In the genomic region with DNA sequence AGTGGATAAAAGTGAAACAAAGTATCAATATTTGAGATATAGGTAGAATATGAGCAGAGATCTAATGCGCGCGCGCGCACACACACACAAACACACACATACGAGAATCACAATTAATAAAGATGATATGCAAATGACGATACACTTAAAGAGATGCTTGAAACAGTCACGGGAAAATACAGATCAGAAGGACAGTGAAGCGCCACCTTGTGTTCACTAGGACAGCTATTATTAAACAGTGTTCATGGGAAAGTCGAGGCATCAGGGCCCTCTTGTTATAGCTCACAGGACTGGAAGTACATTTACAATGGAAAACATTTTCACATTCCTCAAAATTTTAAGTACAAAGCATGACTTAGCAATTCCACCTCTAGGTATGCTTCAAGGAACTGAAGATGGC, we compare ENCODE assay signal across 13 mouse cellular contexts.
DNase-seq lines count a peak whose midpoint lies in the region; ATAC-seq and TF ChIP-seq lines count a peak whose summit lies in the region.
"Had no signal": no experiment of that assay in that cellular context is flagged by ENCODE, and none has a peak within 500 bp of the region (broad histone marks: within the 10 kb centered on the region; RNA-seq: fewer than 3 reads in every experiment).

No protein-coding gene starts in this region.

- no peaks in the 10 kb centered on the region; the same call in 1 of the 2 replicates for H3K36me3 ChIP-seq in heart, postnatal 0 days (replicated peaks; ENCODE audit: control insufficient read depth, insufficient read depth, low read length)
- H3K36me3 ChIP-seq in CH12.LX (replicated peaks in 1 of 2; ENCODE audit: control insufficient read depth in 1 of 2, insufficient read depth in 1 of 2, low read length in 1 of 2) = peaks cover 10 to 42% of the 10 kb centered on the region in 2 experiments
- peaks cover 16% of the 10 kb centered on the region for H3K36me3 ChIP-seq in midbrain, embryonic 10.5 days

- H3K4me3 ChIP-seq in heart, postnatal 0 days (ENCODE audit: low read depth, low read length) = no peak overlapping the region
- no peak overlapping the region for H3K4me3 ChIP-seq in CH12.LX (replicated peaks in 1 of 3; ENCODE audit: low read depth in 2 of 3, low read length in 2 of 3, poor library complexity in 1 of 3)
- no peak overlapping the region for H3K4me3 ChIP-seq in midbrain, embryonic 10.5 days
- H3K4me3 ChIP-seq: forebrain, embryonic 13.5 days; liver, embryonic 13.5 days had no signal

- TF ChIP-seq CTCF in heart, postnatal 0 days (IDR thresholded peaks at IDR 0.05; ENCODE audit: low read depth) = peak; percentile 60
- TF ChIP-seq CTCF in CH12.LX (conservative IDR thresholded peaks at IDR 0.05 in 1 of 2, IDR thresholded peaks at IDR 0.05 in 1 of 2; ENCODE audit: low read depth in 2 of 2, low read length in 2 of 2) = peak; percentile 30 to 83; a peak in 3 of 4 replicates

- no peak overlapping the region for H3K27ac ChIP-seq in heart, postnatal 0 days (ENCODE audit: low read depth)
- H3K27ac ChIP-seq in CH12.LX (ENCODE audit: insufficient read depth, low read depth) = no peak overlapping the region
- H3K27ac ChIP-seq in midbrain, embryonic 10.5 days (replicated peaks) = no peak overlapping the region
- H3K27ac ChIP-seq: forebrain, embryonic 13.5 days; liver, embryonic 13.5 days had no signal

- H3K9me3 ChIP-seq in heart, postnatal 0 days (replicated peaks; ENCODE audit: control insufficient read depth, low read length) = no peaks in the 10 kb centered on the region
- no peaks in the 10 kb centered on the region for H3K9me3 ChIP-seq in CH12.LX (replicated peaks; ENCODE audit: low read length)
- H3K9me3 ChIP-seq in midbrain, embryonic 10.5 days (replicated peaks) = no peaks in the 10 kb centered on the region
- H3K9me3 ChIP-seq: forebrain, embryonic 13.5 days; liver, embryonic 13.5 days had no signal

- no peak for ATAC-seq in heart, postnatal 0 days (ENCODE audit: insufficient read depth, low read depth)
- ATAC-seq: forebrain, embryonic 13.5 days; intestine, embryonic 16.5 days had no signal

- TF ChIP-seq RAD21 in CH12.LX (IDR thresholded peaks at IDR 0.05; ENCODE audit: low read depth, low read length) = peak; percentile 50

- H3K9ac ChIP-seq in heart, postnatal 0 days (replicated peaks; ENCODE audit: low read depth, low read length) = no peak overlapping the region
- no peak overlapping the region for H3K9ac ChIP-seq in CH12.LX (ENCODE audit: insufficient read depth, low read depth)
- H3K9ac ChIP-seq: forebrain, embryonic 13.5 days; liver, embryonic 13.5 days had no signal

- TF ChIP-seq POLR2A in CH12.LX (IDR thresholded peaks at IDR 0.05; ENCODE audit: low read depth, low read length) = no peak

- intact Hi-C loops in heart, postnatal 36 days (cut with DNase I) = no loop called here

- dilution Hi-C loops in CH12.LX (cut with MboI; ENCODE audit: extremely low pct_ligation_motif_present, extremely low pct_unique_long_range_greater_than_20kb, low sequenced_read_pairs) = no loop called here

- WGBS in heart, postnatal 0 days = 65% methylated on average over 10 of the region's 10 CpGs
- WGBS in midbrain, embryonic 10.5 days = 80% methylated on average over 10 of the region's 10 CpGs

- H3K4me1 ChIP-seq in heart, postnatal 0 days (ENCODE audit: control insufficient read depth, insufficient read depth) = no peaks in the 10 kb centered on the region
- H3K4me1 ChIP-seq in CH12.LX (ENCODE audit: control insufficient read depth in 1 of 2, insufficient read depth in 2 of 2) = peaks cover 2 to 31% of the 10 kb centered on the region in 2 experiments; a peak in 3 of 4 replicates
- peaks cover 23% of the 10 kb centered on the region for H3K4me1 ChIP-seq in midbrain, embryonic 10.5 days

- in situ Hi-C loops in CH12.LX (cut with MboI; ENCODE audit: low pct_ligation_motif_present, low pct_unique_long_range_greater_than_20kb, low sequenced_read_pairs) = loop anchor here (10.0 kb wide), 1 partner anchor 247 kb away; no protein-coding TSS in a partner anchor

- H3K79me2 ChIP-seq in CH12.LX (replicated peaks; ENCODE audit: control insufficient read depth, extremely low read depth, insufficient read depth, poor library complexity, severe bottlenecking) = no peaks in the 10 kb centered on the region

- H3K4me2 ChIP-seq in heart, postnatal 0 days (ENCODE audit: low read depth, low read length) = no peak overlapping the region
- H3K4me2 ChIP-seq in CH12.LX (ENCODE audit: insufficient read depth, low read depth, poor library complexity, severe bottlenecking) = no peak overlapping the region
- H3K4me2 ChIP-seq: forebrain, embryonic 13.5 days; liver, embryonic 13.5 days had no signal

- no peaks in the 10 kb centered on the region for H3K27me3 ChIP-seq in heart, postnatal 0 days (ENCODE audit: control insufficient read depth, insufficient read depth, low read length)
- H3K27me3 ChIP-seq in CH12.LX (replicated peaks) = no peaks in the 10 kb centered on the region
- H3K27me3 ChIP-seq in midbrain, embryonic 10.5 days (ENCODE audit: low read depth, poor library complexity, severe bottlenecking) = no peaks in the 10 kb centered on the region
- H3K27me3 ChIP-seq: forebrain, embryonic 13.5 days; liver, embryonic 13.5 days had no signal

- peak; percentile 17 for DNase-seq in heart, postnatal 0 days (ENCODE audit: low spot score)
- no peak for DNase-seq in heart, postnatal 36 days
- DNase-seq in 3T3-L1 (ENCODE audit: low read depth, low spot score) (peak; percentile 60), CH12.LX (ENCODE audit: extremely low read depth) (peak; percentile 81)
- peak; percentile 39 for DNase-seq in embryo, embryonic 11 days
- no peak for DNase-seq in spleen, adult 12 weeks (ENCODE audit: low spot score)
- no peak for DNase-seq in right cerebral cortex, postnatal 14 days
- no peak for DNase-seq in midbrain, embryonic 10.5 days (ENCODE audit: low spot score)
- DNase-seq: adrenal gland, adult 2 months; liver, embryonic 13.5 days; thymus, postnatal 25 days had no signal

- TF ChIP-seq EP300 in heart, postnatal 0 days (IDR thresholded peaks at IDR 0.05; ENCODE audit: low read depth) = no peak
- no peak for TF ChIP-seq EP300 in CH12.LX (IDR thresholded peaks at IDR 0.05; ENCODE audit: low read length)

TF ChIP-seq in CH12.LX, 34 proteins besides CTCF, POLR2A, EP300 and RAD21:
- TF ChIP-seq ZNF384 (IDR thresholded peaks at IDR 0.05; ENCODE audit: low read depth, low read length) = no peak
- TF ChIP-seq ELF1 (IDR thresholded peaks at IDR 0.05; ENCODE audit: low read depth, low read length) = no peak
- no peak for TF ChIP-seq MAFK (IDR thresholded peaks at IDR 0.05; ENCODE audit: insufficient replicate concordance, low read length)
- no peak for TF ChIP-seq JUND (conservative IDR thresholded peaks at IDR 0.05; ENCODE audit: low read depth, low read length)
- TF ChIP-seq BHLHE40 (IDR thresholded peaks at IDR 0.05; ENCODE audit: low read depth, low read length) = peak; percentile 64
- TF ChIP-seq SMC3 (IDR thresholded peaks at IDR 0.05; ENCODE audit: low read depth, low read length) = peak; percentile 70
TF ChIP-seq in CH12.LX: peak in this region for 2.

Comparison
In these comparisons a context has a peak if more than half of its experiments do, and no peak if none do; other contexts are left out.
1. DNase-seq: peak in heart, postnatal 0 days (single experiment), 3T3-L1 (single experiment), CH12.LX (single experiment) and embryo, embryonic 11 days (single experiment); none in heart, postnatal 36 days (0 of 2), spleen, adult 12 weeks (single experiment), right cerebral cortex, postnatal 14 days (single experiment) and midbrain, embryonic 10.5 days (single experiment).